Mouse (Mus musculus) splenic B cell, adult 2 months (primary cell): Measurements from ENCODE around the gene Acy3.
A peak's percentile ranks its signal among the peaks of the same experiment; 100 is the strongest.
"Not testable (repeated sequence)": the region's sequence is repeated elsewhere in the genome, so short reads cannot be mapped to it uniquely, and the experiment has no call there.

ENCODE experiments used
- DNase-seq: peaks from one replicate; pipeline ENCODE4 v3.0.0-alpha.2; 2011; ENCODE audit warnings: low read depth, low spot score
- H3K27me3 ChIP-seq: 2 replicates; pipeline ENCODE4 v1.6.1; 2012; ENCODE audit warnings: mild to moderate bottlenecking, low read length, moderate library complexity, mixed read lengths; ENCODE audit not compliant: control insufficient read depth, poor library complexity, insufficient read depth, severe bottlenecking
- H3K36me3 ChIP-seq: 2 replicates; pipeline ENCODE4 v1.6.1; 2012; ENCODE audit warnings: mild to moderate bottlenecking, low read length, moderate library complexity, mixed read lengths; ENCODE audit not compliant: control insufficient read depth, poor library complexity, insufficient read depth, severe bottlenecking

Gene Acy3

DNA sequence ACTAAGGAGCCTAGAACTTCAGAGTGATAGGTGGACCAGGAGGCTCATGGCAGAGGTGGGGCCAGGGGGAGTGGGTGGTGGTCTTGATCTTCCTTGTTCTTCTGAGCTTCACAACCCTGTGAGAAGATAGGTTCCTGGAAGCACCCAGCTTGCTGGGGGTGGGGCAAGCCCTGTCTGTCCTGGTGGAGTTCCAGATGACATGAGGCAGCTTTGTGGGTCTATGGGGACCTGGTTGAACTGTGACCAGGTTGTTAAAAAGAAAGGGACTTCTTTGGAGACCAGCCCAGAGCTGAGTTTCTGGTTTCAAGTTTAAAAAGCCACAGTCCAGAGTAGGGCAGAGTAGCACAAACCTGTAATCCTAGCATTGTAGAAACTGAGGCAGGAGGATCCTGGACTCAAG, 27.3 kb upstream of the Acy3 start:
- no peaks in the 10 kb centered on the region for H3K36me3 ChIP-seq
- no peak for DNase-seq
- no peaks in the 10 kb centered on the region for H3K27me3 ChIP-seq

DNA sequence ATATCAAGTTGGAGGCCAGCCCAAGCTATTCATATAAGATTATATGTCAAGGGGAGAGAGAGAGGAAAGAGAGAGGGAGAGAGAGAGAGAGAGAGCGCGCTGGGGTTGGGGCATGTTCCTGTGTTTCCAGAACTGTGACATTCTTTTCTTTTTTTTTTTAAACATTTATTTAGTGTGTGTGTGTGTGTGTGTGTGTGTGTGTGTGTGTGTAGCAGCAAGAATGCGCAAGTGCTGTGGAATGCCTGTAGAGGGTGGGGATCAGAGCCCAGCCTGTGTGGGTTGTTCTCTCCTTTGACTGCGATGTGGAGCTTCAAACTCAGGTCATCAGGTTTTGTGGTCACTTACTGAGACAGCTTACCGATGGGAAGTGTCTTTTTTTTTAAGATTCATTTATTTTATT, 26.2 kb upstream of the Acy3 start:
- no peak for DNase-seq
- H3K36me3 ChIP-seq = no peaks in the 10 kb centered on the region
- no peaks in the 10 kb centered on the region for H3K27me3 ChIP-seq

- not testable (repeated sequence) for H3K27me3 ChIP-seq, H3K36me3 ChIP-seq, DNase-seq
These were observed 24.6 kb upstream of the Acy3 start for GRCm38 (mm10) chr19:3961805-3962204.

GRCm38 (mm10) chr19:3962469-3962868, 23.9 kb upstream of the Acy3 start:
- H3K36me3 ChIP-seq = no peaks in the 10 kb centered on the region
- DNase-seq = peak; percentile 53
- H3K27me3 ChIP-seq = no peaks in the 10 kb centered on the region

GRCm38 (mm10) chr19:3964030-3964429, 22.3 kb upstream of the Acy3 start:
- no peaks in the 10 kb centered on the region for H3K27me3 ChIP-seq
- DNase-seq = no peak
- H3K36me3 ChIP-seq = no peaks in the 10 kb centered on the region

- DNase-seq = no peak
- no peaks in the 10 kb centered on the region for H3K36me3 ChIP-seq
- H3K27me3 ChIP-seq = no peaks in the 10 kb centered on the region
These were observed 19.9 kb upstream of the Acy3 start for GRCm38 (mm10) chr19:3966330-3967075.

DNA sequence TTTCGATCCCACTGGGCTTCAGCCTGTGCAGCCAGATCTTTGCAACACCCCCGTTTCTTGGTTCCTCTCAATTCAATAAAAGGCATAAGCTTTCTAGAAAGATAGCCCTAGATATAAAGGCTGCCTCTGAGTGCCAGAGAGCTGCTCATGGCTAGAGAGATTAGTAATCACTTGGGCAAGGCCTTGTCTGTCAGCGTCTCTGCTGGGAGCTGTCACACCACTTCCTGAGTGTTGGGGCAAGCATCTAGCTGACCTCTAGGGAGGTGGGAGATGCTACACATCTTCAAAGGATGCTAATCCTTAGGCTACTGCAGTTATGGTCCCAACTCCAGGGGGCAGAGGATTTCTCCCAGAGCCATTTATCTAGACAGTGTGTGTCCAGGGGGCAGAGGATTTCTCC, 19.1 kb upstream of the Acy3 start:
- no peak for DNase-seq
- no peaks in the 10 kb centered on the region for H3K27me3 ChIP-seq
- H3K36me3 ChIP-seq = no peaks in the 10 kb centered on the region

- no peaks in the 10 kb centered on the region for H3K36me3 ChIP-seq
- DNase-seq = no peak
- no peaks in the 10 kb centered on the region for H3K27me3 ChIP-seq
These were observed 14.1 kb upstream of the Acy3 start, which contains the start of gene Aldh3b2 for GRCm38 (mm10) chr19:3972229-3972628. Gene Aldh3b2 (plus strand): TSS chr19:3972328.

DNA sequence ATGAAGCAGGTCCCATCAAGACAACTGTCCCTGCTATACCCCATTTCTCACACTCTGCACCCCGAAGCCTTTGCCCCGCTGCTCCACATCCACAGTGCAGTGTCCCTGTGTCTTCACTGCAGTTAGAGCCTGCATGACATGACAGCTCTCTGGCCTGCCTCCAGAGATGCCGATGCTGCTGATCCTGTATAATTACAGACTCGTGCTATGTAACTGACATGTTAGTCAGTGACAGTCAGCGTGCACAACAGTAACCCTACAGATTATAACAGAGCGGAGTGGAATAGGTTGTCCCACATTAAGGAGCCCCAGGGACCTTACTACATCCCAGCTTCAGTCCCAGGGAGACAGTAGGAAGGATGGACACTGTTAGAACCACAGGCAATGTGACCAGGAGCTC, 11.8 kb upstream of the Acy3 start:
- not testable (repeated sequence) for H3K27me3 ChIP-seq, DNase-seq, H3K36me3 ChIP-seq

GRCm38 (mm10) chr19:3975866-3976265, 10.5 kb upstream of the Acy3 start:
- no peaks in the 10 kb centered on the region for H3K36me3 ChIP-seq
- no peaks in the 10 kb centered on the region for H3K27me3 ChIP-seq
- no peak for DNase-seq

DNA sequence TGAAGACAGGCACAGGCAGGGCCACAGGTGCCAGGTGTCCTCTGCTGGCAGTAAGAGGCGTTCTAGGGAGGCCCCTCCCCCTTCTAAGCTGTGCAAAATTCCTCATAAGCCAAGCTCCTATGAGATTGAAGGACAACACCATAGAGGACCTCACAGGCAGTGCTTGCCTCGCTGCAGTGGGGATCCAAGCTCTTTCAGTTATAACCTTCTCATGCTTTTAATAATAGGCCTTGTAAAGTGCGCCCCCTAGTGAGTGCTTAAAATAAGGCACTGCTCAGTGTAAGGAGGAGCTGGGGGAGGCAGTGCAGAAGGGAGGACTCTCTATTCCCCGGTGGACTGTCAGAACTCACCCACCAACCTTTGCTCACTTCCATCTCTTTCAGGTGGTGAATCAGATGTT, 6.1 kb upstream of the Acy3 start:
- no peaks in the 10 kb centered on the region for H3K36me3 ChIP-seq

DNA sequence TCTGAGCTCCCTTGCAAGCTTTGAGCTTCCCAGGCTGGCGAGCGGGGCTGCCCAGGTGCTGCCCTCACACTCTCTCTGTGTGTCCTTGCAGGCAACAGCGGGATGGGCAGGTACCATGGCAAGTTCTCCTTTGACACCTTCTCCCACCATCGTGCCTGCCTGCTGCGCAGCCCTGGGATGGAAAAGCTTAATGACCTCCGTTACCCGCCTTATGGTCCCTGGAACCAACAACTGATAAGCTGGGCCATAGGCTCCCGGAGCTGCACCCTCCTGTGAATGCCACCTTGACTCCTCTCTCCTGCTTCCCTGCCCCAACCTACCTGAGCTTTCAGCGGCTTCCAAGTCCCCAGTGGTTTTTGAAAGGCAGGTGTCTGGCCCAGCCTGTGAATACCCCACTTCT, 5.5 kb upstream of the Acy3 start:
- no peaks in the 10 kb centered on the region for H3K27me3 ChIP-seq
- DNase-seq = no peak
- no peaks in the 10 kb centered on the region for H3K36me3 ChIP-seq

More for the DNA sequence above, 6.1 kb upstream of the Acy3 start:
- H3K27me3 ChIP-seq = no peaks in the 10 kb centered on the region
- peak; percentile 91 for DNase-seq

GRCm38 (mm10) chr19:3983527-3984200, 2.7 kb upstream of the Acy3 start:
- no peak for DNase-seq
- no peaks in the 10 kb centered on the region for H3K27me3 ChIP-seq

DNA sequence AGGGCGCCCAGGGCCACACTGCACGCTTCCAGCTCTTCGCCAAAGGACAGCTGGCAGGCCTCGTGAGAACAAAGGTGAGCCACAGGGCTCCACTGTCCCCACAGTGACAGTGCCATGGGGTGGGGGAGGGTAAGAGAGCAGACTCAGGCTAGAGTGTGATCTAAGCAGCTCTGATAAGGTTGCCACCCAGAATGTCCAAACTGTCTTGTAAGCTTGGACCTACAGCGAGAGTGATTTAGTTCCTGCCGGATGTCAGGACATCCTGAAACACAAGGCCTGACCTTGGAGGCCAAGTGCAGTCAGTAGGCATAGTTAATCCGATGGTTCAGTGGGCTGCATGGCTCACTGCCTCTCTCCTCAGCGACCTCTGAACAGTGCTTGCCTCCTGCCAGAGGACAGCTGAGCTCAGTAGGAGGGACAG, 1.1 kb upstream of the Acy3 start:
- no peak for DNase-seq
- Histone ChIP-seq H3K27me3 (no peaks in the 10 kb centered on the region), H3K36me3 (no peaks in the 10 kb centered on the region)

More at GRCm38 (mm10) chr19:3983527-3984200, 2.7 kb upstream of the Acy3 start:
- H3K36me3 ChIP-seq = no peaks in the 10 kb centered on the region

DNA sequence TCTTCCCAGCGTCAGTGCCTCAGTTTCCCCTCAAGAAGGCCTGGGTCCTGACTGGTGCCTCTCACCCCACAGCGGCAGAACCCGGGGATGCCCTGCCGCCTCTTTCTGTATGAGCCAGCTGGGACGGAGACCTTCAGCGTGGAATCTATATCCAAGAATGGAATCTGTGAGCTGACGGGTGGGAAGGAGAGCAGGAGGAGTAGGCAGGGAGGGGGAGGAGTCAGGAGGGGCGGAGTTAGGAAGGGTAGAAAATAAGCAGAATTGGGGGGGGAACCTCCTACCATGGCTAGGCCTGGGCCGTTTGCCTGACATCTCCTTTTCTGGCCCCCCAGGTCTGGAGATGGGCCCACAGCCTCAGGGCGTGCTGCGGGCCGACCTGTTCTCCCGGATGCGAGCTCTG, 1.7 kb downstream of the Acy3 start:
- Histone ChIP-seq H3K27me3 (no peaks in the 10 kb centered on the region), H3K36me3 (no peaks in the 10 kb centered on the region)
- DNase-seq = no peak
